Mouse (Mus musculus): ENCODE measurements around the gene Rab14. TPM values are rescaled to one million over a fixed set of nuclear protein-coding genes. Genes with fewer than 3 reads are reported as not detected.

The Rab14 gene
- polyA plus RNA-seq, 1 experiment = 50.9 TPM

- no peaks in the 10 kb centered on the region for H3K9me3 ChIP-seq (ENCODE audit: control insufficient read depth, low read length)
- H3K27me3 ChIP-seq (ENCODE audit: control insufficient read depth) = no peaks in the 10 kb centered on the region
- TF ChIP-seq GATA1 (IDR thresholded peaks at IDR 0.05; ENCODE audit: low read length) (no peak), TAL1 (IDR thresholded peaks at IDR 0.05; ENCODE audit: low read length) (no peak)
- H3K4me1 ChIP-seq (ENCODE audit: control insufficient read depth) = no peaks in the 10 kb centered on the region
- H3K36me3 ChIP-seq (ENCODE audit: control insufficient read depth) = peaks cover 97% of the 10 kb centered on the region
- no peak overlapping the region for H3K4me3 ChIP-seq (replicated peaks)
Measured at GRCm38 (mm10) chr2:35151303-35151882, 49.5 kb downstream of the Rab14 start.

GRCm38 (mm10) chr2:35148806-35149205 is 52.1 kb downstream of the Rab14 start:
- H3K4me3 ChIP-seq (replicated peaks) = no peak overlapping the region
- TF ChIP-seq GATA1 (IDR thresholded peaks at IDR 0.05; ENCODE audit: low read length) = no peak
- TF ChIP-seq TAL1 (IDR thresholded peaks at IDR 0.05; ENCODE audit: low read length) = no peak
- no peaks in the 10 kb centered on the region for H3K9me3 ChIP-seq (ENCODE audit: control insufficient read depth, low read length)
- H3K27me3 ChIP-seq (ENCODE audit: control insufficient read depth) = no peaks in the 10 kb centered on the region
- no peaks in the 10 kb centered on the region for H3K4me1 ChIP-seq (ENCODE audit: control insufficient read depth)
- H3K36me3 ChIP-seq (ENCODE audit: control insufficient read depth) = peaks cover 97% of the 10 kb centered on the region

- H3K4me1 ChIP-seq (ENCODE audit: control insufficient read depth) = no peaks in the 10 kb centered on the region
- H3K9me3 ChIP-seq (ENCODE audit: control insufficient read depth, low read length) = no peaks in the 10 kb centered on the region
- no peak overlapping the region for H3K4me3 ChIP-seq (replicated peaks)
- H3K27me3 ChIP-seq (ENCODE audit: control insufficient read depth) = no peaks in the 10 kb centered on the region
- peaks cover 88% of the 10 kb centered on the region for H3K36me3 ChIP-seq (ENCODE audit: control insufficient read depth)
- TF ChIP-seq GATA1 (IDR thresholded peaks at IDR 0.05; ENCODE audit: low read length) (no peak), TAL1 (IDR thresholded peaks at IDR 0.05; ENCODE audit: low read length) (no peak)
Measured at GRCm38 (mm10) chr2:35141673-35142072, 59.2 kb downstream of the Rab14 start.

- H3K4me3 ChIP-seq (replicated peaks) = no peak overlapping the region
- peaks cover 78% of the 10 kb centered on the region for H3K36me3 ChIP-seq (ENCODE audit: control insufficient read depth)
Measured at GRCm38 (mm10) chr2:35138576-35138975, 62.3 kb downstream of the Rab14 start.

GRCm38 (mm10) chr2:35133891-35134290 is 67.0 kb downstream of the Rab14 start:
- no peak for TF ChIP-seq TAL1 (IDR thresholded peaks at IDR 0.05; ENCODE audit: low read length)
- no peak for TF ChIP-seq GATA1 (IDR thresholded peaks at IDR 0.05; ENCODE audit: low read length)
- H3K36me3 ChIP-seq (ENCODE audit: control insufficient read depth) = peaks cover 44% of the 10 kb centered on the region

More at GRCm38 (mm10) chr2:35138576-35138975, 62.3 kb downstream of the Rab14 start:
- no peaks in the 10 kb centered on the region for H3K4me1 ChIP-seq (ENCODE audit: control insufficient read depth)
- no peaks in the 10 kb centered on the region for H3K27me3 ChIP-seq (ENCODE audit: control insufficient read depth)
- H3K9me3 ChIP-seq (ENCODE audit: control insufficient read depth, low read length) = no peaks in the 10 kb centered on the region
- TF ChIP-seq GATA1 (IDR thresholded peaks at IDR 0.05; ENCODE audit: low read length) (no peak), TAL1 (IDR thresholded peaks at IDR 0.05; ENCODE audit: low read length) (no peak)

GRCm38 (mm10) chr2:35132662-35133055 is 68.3 kb downstream of the Rab14 start:
- peaks cover 41% of the 10 kb centered on the region for H3K36me3 ChIP-seq (ENCODE audit: control insufficient read depth)
- H3K4me1 ChIP-seq (ENCODE audit: control insufficient read depth) = peaks cover 17% of the 10 kb centered on the region
- peak overlapping the region; percentile 69 for H3K4me3 ChIP-seq (replicated peaks)
- TF ChIP-seq GATA1 (IDR thresholded peaks at IDR 0.05; ENCODE audit: low read length) (no peak), TAL1 (IDR thresholded peaks at IDR 0.05; ENCODE audit: low read length) (no peak)
- H3K27me3 ChIP-seq (ENCODE audit: control insufficient read depth) = no peaks in the 10 kb centered on the region
- no peaks in the 10 kb centered on the region for H3K9me3 ChIP-seq (ENCODE audit: control insufficient read depth, low read length)

More at GRCm38 (mm10) chr2:35133891-35134290, 67.0 kb downstream of the Rab14 start:
- no peak overlapping the region for H3K4me3 ChIP-seq (replicated peaks)
- H3K4me1 ChIP-seq (ENCODE audit: control insufficient read depth) = peaks cover 17% of the 10 kb centered on the region
- no peaks in the 10 kb centered on the region for H3K27me3 ChIP-seq (ENCODE audit: control insufficient read depth)
- no peaks in the 10 kb centered on the region for H3K9me3 ChIP-seq (ENCODE audit: control insufficient read depth, low read length)

- TF ChIP-seq TAL1 (IDR thresholded peaks at IDR 0.05; ENCODE audit: low read length) (no peak), GATA1 (IDR thresholded peaks at IDR 0.05; ENCODE audit: low read length) (no peak)
Measured at GRCm38 (mm10) chr2:35131991-35132661, 68.8 kb downstream of the Rab14 start.

GRCm38 (mm10) chr2:35131491-35131890 is 69.4 kb downstream of the Rab14 start:
- peaks cover 17% of the 10 kb centered on the region for H3K4me1 ChIP-seq (ENCODE audit: control insufficient read depth)
- H3K27me3 ChIP-seq (ENCODE audit: control insufficient read depth) = no peaks in the 10 kb centered on the region
- H3K4me3 ChIP-seq (replicated peaks) = peak overlapping the region; percentile 69
- H3K36me3 ChIP-seq (ENCODE audit: control insufficient read depth) = peaks cover 36% of the 10 kb centered on the region
- no peak for TF ChIP-seq GATA1 (IDR thresholded peaks at IDR 0.05; ENCODE audit: low read length)
- no peak for TF ChIP-seq TAL1 (IDR thresholded peaks at IDR 0.05; ENCODE audit: low read length)
- no peaks in the 10 kb centered on the region for H3K9me3 ChIP-seq (ENCODE audit: control insufficient read depth, low read length)

More at GRCm38 (mm10) chr2:35131991-35132661, 68.8 kb downstream of the Rab14 start:
- Histone ChIP-seq H3K9me3 (ENCODE audit: control insufficient read depth, low read length) (no peaks in the 10 kb centered on the region), H3K27me3 (ENCODE audit: control insufficient read depth) (no peaks in the 10 kb centered on the region), H3K36me3 (ENCODE audit: control insufficient read depth) (peaks cover 39% of the 10 kb centered on the region), H3K4me1 (ENCODE audit: control insufficient read depth) (peaks cover 17% of the 10 kb centered on the region), H3K4me3 (replicated peaks) (peak overlapping the region; percentile 69)

Other genes with a start within 250 kb of the Rab14 start
- gene Traf1, start 239.3 kb downstream of the Rab14 start, polyA plus RNA-seq (2012) = not detected in 2 replicates
- not detected in 2 replicates for gene Hc, start 139.7 kb downstream of the Rab14 start, polyA plus RNA-seq (2012)
- gene AI182371, start 99.6 kb downstream of the Rab14 start, polyA plus RNA-seq (2012) = not detected in 2 replicates
- gene Cntrl, start 91.6 kb downstream of the Rab14 start, polyA plus RNA-seq (2012) = 0.63 and 0.89 TPM in 2 replicates
- 0.36 and 0.62 TPM in 2 replicates for gene Gsn, start 55.3 kb upstream of the Rab14 start, polyA plus RNA-seq (2012)
- 29.1 and 34.6 TPM in 2 replicates for gene Stom, start 135.9 kb upstream of the Rab14 start, polyA plus RNA-seq (2012)
- gene 4930568D16Rik, start 166.6 kb upstream of the Rab14 start, polyA plus RNA-seq (2012) = not detected in 2 replicates
- gene 4930402F06Rik, start 196.1 kb upstream of the Rab14 start, polyA plus RNA-seq (2012) = not detected in 2 replicates